Mouse (Mus musculus): ENCODE results near the gene Sprr1a.
"Not testable (repeated sequence)": the region's sequence is repeated elsewhere in the genome, so short reads cannot be mapped to it uniquely, and the experiment has no call there.

Gene Sprr1a

DNA sequence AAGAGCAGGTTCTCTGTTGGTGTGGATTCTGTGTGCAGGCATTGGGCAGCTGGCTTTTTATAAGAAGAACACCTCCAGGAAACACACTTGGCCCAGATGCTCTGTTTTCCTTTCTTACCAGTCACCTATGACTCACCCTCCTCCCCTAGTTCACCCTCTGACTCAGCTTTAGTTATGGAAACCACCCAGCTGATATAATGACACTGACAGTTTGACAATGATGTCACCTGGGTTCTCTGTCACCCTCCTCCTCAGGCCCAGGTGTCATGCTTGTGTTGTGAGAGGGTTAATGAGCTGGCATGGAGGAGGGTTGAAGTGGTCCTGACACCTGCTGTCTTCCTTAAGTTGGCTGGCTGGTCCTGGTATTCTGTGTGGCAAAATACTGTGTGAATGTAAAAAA is at the start of gene Sprr1a:
Gene Sprr1a, minus strand, starts transcription at position 33 of the 400 bp plus-strand sequence.
- in situ Hi-C loops (cut with MboI; ENCODE audit: low sequenced_read_pairs), result no loop called here

DNA sequence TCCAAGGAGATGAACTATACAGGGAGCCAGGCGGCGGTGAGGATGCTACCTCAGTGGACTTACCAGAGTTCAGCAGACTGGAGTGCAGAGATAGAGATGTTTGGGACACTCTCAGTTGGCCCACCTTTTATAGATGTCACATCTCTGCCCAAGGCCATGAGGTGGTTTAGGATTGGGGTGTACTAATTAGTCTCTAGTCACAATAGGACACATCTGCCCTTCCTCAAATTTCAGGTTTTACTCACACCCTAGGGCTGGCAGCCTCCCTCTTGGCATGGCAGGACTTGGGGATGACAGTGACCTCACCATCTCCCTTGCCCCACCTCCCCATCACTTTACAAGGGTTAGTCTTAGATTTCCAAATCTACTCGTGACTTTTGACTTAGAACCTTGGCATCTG is 48.7 kb upstream of the Sprr1a start, which contains the start of gene 2310046K23Rik:
Gene 2310046K23Rik, minus strand, starts transcription at position 101 of the 400 bp plus-strand sequence.
- in situ Hi-C loops (cut with MboI; ENCODE audit: low sequenced_read_pairs), result no loop called here

DNA sequence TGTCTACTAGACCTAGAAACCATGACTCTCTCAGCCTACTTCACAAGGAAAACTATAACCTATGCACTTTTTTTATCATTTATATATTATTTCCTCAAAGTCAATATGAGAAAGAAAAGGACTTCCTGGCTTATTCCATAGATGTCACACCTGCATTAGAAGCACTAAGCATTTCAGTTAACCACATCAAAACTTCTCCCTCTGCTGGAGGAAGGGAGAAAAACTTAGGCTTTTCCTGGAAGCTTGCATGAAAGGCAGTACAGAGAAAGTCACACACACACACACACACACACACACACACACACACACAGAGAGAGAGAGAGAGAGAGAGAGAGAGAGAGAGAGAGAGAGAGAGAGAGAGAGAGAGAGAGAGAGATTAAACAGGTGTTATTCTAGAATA is 26.6 kb upstream of the Sprr1a start:
- in situ Hi-C loops (cut with MboI; ENCODE audit: low sequenced_read_pairs), result no loop called here

DNA sequence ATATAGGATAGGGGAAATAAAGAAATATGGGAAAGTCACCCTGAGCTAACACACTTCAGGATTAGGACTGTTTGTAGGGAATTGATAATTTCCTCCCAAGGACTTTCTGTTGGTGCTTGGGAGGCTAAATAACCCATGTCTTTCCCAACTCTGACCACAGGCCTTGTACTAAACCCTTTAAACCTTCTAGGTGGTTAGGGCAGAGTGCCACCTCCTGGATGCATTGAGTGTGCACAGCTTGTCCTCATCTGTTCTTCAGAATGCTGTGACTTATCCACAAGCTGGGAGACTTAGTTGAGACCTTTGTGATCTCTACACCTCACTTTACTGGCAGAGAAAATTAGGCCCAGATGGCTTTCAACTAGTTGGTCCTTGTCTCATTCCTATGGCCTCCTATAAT is 25.1 kb upstream of the Sprr1a start:
- in situ Hi-C loops (cut with MboI; ENCODE audit: low sequenced_read_pairs), result no loop called here

DNA sequence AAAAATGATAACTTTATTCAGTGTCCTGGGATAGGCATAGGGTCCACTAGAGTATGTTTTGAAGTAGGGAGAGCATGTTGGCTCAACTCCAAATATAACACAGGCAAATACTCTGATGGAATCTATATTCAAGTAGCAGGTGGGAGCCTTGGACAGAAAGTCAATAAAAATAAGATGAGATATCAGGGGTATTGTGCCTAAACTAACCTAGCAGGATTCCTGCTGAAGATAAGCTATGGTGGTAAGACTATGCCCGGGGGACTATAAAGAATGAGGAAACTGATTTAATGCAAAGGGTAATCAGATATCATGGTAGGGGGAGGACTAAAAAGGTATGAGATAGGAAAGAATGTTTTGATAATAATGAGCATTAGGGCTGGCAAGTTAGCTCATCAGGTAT is 22.5 kb upstream of the Sprr1a start:
- in situ Hi-C loops (cut with MboI; ENCODE audit: low sequenced_read_pairs), result no loop called here

DNA sequence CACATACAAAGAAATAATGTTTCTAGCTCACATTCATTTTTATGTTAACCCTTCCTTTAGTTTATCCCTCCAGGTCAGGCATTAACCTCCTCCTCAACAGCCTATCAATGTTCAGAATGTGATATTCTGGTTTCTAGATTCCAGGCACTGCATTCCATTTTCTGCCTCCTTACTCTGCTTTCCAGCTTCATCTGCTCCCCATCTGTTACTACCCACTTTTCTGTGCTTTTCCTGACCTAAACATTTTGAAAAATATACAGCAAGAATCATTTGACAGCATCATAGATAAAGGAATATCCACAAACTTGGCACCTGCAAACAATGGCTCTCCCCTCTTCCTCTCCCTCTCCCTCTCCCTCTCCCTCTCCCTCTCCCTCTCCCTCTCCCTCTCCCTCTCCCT is 17.8 kb upstream of the Sprr1a start:
- in situ Hi-C loops (cut with MboI; ENCODE audit: low sequenced_read_pairs), result no loop called here

- in situ Hi-C loops (cut with MboI; ENCODE audit: low sequenced_read_pairs), result no loop called here
These were observed 14.7 kb upstream of the Sprr1a start, which contains the start of gene Sprr4 for GRCm38 (mm10) chr3:92500393-92500792. Gene Sprr4 (minus strand): TSS chr3:92500493.

- in situ Hi-C loops (cut with MboI; ENCODE audit: low sequenced_read_pairs), result not testable (repeated sequence)
These were observed 4.6 kb upstream of the Sprr1a start for GRCm38 (mm10) chr3:92490262-92490661.

DNA sequence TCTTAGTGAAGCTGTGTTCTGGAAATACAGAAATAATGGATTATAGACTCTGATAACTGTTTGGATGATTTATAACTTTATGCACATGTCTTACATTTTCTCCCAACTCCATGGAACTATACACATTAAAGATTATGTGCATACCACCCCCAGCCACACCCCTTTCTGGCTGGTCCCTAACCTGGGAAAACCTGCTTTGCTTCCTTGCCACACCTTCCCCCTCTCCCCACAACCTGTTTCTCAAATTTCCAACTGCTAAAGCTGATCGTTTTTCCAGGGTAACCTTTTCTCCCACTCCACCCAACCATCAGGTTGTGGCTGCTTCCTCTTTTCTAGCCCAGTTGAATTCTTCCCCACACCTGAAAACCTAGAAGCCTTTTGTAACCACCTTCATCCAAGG is 612 bp upstream of the Sprr1a start:
- in situ Hi-C loops (cut with MboI; ENCODE audit: low sequenced_read_pairs), result no loop called here

GRCm38 (mm10) chr3:92481249-92481648 is 4.4 kb downstream of the Sprr1a start:
- in situ Hi-C loops (cut with MboI; ENCODE audit: low sequenced_read_pairs), result not testable (repeated sequence)

DNA sequence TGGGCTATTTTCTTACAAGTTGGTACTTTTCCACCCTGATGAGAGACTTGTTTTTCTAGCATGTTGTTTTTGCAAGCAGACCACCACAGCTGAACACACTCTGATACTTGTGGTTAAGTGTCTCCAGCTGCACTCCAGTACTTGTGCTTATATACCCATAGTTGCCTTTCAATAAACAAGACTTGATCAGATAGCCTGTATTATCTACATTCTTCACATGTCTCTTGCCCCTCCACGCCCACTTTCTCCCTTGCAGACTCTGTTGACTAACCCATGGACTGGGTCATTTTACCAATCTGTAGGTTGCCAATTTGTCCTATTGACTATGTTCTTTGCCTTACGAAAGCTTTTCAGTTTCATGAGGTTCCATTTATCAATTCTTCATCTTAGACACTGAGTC is 15.6 kb downstream of the Sprr1a start:
- in situ Hi-C loops (cut with MboI; ENCODE audit: low sequenced_read_pairs), result no loop called here

- in situ Hi-C loops (cut with MboI; ENCODE audit: low sequenced_read_pairs), result no loop called here
These were observed 18.3 kb downstream of the Sprr1a start for GRCm38 (mm10) chr3:92467424-92467823.

DNA sequence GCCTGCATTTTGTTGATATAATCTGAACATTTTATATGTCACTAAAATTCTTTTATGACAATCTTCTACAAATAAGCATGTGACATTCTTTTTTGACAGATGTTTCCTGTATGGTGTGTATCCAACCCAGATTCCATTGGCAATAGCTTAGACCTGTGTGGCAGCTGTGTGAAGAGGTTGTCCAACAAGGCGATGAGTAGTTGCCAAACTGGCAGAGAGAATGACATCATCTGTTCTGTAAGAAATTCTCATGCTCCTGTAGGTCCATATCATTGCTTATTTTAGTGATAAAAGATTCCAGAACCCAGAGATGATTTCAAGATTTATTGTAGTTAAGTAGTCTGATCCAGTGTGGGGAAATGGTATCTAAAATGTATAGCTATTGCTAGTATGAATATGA is 19.1 kb downstream of the Sprr1a start:
- in situ Hi-C loops (cut with MboI; ENCODE audit: low sequenced_read_pairs), result no loop called here

GRCm38 (mm10) chr3:92458620-92459019 is 27.1 kb downstream of the Sprr1a start, which contains the start of gene Sprr3:
Gene Sprr3 (minus strand): TSS chr3:92458720.
- in situ Hi-C loops (cut with MboI; ENCODE audit: low sequenced_read_pairs), result no loop called here

- in situ Hi-C loops (cut with MboI; ENCODE audit: low sequenced_read_pairs), result no loop called here
These were observed 30.5 kb downstream of the Sprr1a start for GRCm38 (mm10) chr3:92455151-92455550.

- in situ Hi-C loops (cut with MboI; ENCODE audit: low sequenced_read_pairs), result no loop called here
These were observed 45.5 kb downstream of the Sprr1a start for GRCm38 (mm10) chr3:92440177-92440576.

GRCm38 (mm10) chr3:92438689-92439088 is 47.0 kb downstream of the Sprr1a start, which contains the start of gene Sprr1b:
Gene Sprr1b (minus strand): TSS chr3:92438789.
- in situ Hi-C loops (cut with MboI; ENCODE audit: low sequenced_read_pairs), result no loop called here
